Mouse (Mus musculus): Measurements from ENCODE around the gene Bgn.
A peak's percentile ranks its signal among the peaks of the same experiment; 100 is the strongest.

The Bgn gene

GRCm38 (mm10) chrX:73490186-73490585 is 6.8 kb downstream of the Bgn start:
- DNase-seq (ENCODE audit: low read depth, low spot score): no peak

GRCm38 (mm10) chrX:73490804-73491203 is 7.4 kb downstream of the Bgn start:
- no peak for DNase-seq (ENCODE audit: low read depth, low spot score)

GRCm38 (mm10) chrX:73493567-73493966 is 10.2 kb downstream of the Bgn start:
- DNase-seq (ENCODE audit: low read depth, low spot score): peak; percentile 57

GRCm38 (mm10) chrX:73496746-73497145 is 13.3 kb downstream of the Bgn start:
- DNase-seq (ENCODE audit: low read depth, low spot score): no peak

GRCm38 (mm10) chrX:73505130-73505735 is 21.8 kb downstream of the Bgn start:
- DNase-seq (ENCODE audit: low read depth, low spot score): no peak

GRCm38 (mm10) chrX:73506577-73506976 is 23.2 kb downstream of the Bgn start:
- no peak for DNase-seq (ENCODE audit: low read depth, low spot score)

- no peak for DNase-seq (ENCODE audit: low read depth, low spot score)
These were observed 25.8 kb downstream of the Bgn start for GRCm38 (mm10) chrX:73509209-73509608.

GRCm38 (mm10) chrX:73512904-73513303 is 29.5 kb downstream of the Bgn start:
- DNase-seq (ENCODE audit: low read depth, low spot score): no peak

- no peak for DNase-seq (ENCODE audit: low read depth, low spot score)
These were observed 33.2 kb downstream of the Bgn start for GRCm38 (mm10) chrX:73516556-73516955.

DNA sequence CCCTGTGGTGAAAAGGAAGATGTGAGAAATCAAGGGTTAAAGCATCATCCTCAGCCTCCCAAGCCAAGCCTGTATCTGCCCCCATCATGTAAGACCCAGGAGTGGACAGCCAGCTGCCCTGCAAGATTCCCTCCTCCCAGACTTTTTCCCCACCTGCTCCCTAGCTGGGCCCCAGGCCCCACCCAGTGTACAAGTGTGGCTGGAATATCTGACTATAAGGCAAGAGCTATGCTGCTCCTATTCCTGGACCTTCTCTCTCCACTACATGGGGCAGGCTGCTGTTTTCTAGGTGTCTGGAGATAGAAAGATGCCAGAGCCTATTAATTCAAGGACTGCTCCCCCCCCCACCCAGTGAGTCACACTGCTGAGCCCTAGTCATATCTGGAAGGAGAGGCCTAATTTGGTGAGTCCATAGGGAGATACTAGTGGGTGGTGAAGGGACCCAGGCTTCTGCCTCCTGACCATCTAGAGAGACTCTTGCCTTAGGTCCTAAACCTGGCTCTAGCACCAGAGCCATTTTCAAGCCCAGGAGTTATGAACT is 33.7 kb downstream of the Bgn start:
- DNase-seq (ENCODE audit: low read depth, low spot score): no peak

DNA sequence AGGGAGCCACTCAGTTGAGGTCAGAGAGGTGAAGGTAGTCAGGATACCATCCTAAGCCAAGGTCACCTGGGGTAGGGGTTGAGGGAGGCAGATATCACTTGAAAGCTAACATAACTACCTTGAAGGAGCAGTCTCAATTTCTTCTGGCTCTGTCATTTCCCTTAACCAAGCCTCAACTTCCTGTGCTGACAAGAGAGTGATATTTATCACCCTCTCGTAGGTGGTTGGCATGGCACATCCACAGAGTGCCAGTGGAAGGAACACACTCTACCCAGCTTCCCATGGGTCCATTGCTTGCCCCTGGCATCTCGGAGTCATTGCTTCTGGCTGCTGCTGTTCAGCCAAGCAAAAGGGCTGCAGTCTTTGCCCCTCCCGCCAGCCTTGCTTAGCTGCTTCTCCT is 37.3 kb downstream of the Bgn start:
- DNase-seq (ENCODE audit: low read depth, low spot score): no peak

DNA sequence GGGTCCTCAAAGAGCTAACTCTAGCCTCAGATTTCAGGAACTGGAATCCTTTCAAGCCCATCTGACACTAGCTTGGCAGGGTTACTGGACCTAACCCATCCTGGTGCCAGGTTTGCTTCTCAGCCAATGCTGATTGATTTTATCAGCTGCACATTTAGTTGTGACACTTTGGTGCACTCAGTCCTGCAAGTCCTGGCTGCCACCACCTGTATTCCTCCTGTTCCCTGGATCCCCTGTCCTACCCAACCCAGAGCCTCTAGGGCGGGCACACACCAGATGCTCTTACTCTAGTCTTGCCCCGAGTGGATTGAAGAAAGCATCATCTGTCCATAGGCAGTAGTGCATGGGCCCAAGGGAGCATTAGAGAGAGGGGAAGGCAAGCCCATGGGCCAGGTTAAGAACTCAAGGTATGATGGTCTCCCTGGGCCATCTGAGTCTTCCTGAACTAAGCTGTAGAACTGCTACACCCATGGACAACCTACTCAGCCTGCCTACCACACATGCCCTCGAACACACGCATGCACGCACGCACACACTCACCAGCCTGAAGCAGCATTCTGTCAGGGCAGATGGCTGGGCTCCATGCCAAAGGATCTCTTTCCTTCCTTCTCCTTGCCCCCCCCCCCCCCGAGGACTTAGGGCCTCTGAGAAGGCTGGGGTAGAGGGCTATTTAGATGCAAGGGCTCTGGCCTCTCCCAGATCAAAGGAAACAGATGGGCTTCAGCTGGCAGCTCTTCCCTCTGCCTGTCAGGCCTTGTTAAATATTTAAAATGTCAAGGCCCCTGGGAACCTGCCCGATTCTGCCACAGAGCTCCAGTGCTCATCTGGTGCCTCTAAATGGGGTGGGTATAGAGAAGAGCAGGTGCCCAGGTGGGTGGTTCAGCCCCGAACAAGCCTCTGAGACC is 41.2 kb downstream of the Bgn start:
- DNase-seq (ENCODE audit: low read depth, low spot score): no peak

DNA sequence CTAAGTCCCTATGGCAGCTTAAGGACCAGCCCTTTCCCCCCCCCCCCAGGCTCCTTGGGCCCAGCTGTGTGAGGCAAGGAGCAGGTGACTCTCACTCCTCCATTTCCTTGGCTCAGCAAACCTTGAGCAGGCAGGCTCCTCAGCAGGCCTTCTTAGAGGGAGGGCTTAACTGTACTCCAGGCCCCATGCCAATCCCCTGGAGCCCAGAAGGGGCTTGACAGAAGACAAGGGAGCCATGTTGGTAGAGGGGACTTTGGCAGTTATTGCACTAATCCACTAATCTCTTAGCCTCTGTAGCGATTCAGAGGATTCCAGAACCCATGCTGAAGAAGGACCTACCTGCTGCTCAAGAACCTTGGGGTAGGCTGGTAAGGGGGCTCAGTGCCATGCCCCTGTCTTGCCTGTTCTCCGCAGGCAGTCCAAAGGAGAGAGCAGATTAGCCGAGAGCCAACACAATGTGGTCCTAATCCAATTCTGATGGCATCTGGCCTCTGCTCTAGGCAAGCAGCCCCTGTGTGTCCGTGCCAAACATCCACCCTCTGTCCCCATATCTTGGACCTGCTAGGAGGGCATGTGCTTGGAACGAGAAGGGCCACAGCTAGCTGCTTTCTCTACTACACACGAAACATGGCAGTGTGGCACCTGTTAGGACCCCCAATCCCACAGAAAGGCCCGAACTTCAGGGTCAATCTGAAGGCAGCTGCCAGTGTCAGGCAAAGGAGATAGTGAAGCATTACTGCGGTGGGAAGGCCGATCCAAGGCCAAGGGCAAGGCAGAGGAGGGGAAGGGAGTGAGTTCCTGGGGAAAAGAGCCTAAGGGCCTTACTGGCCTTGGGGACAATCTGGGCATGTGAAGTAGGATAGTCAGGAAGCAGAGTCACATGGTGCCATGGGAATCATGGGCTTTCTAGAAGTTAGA is 42.1 kb downstream of the Bgn start:
- DNase-seq (ENCODE audit: low read depth, low spot score): no peak

DNA sequence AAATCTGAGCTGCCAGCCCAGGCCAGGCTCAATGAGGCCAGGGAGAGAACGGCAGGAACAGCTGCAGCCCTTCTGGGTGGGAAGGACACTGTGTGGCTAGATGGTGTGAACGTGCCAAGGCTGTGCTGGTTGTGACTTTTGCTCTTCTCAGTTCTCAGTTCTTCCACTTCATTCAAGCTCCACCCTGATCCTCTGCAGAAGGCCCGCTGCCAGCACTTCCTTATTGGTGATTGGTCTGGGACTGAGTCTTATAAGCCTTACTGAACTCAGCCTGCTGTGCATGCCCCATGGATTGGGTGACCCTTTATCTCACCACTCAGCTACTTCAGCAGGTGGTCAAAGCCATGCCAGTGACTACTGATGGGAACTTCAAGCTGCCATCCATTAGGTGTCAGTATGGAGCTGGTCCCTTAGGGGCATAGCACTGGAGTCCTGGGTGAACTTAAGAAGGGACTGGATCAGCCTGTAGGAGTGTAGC is 43.0 kb downstream of the Bgn start:
- peak; percentile 11 for DNase-seq (ENCODE audit: low read depth, low spot score)

DNA sequence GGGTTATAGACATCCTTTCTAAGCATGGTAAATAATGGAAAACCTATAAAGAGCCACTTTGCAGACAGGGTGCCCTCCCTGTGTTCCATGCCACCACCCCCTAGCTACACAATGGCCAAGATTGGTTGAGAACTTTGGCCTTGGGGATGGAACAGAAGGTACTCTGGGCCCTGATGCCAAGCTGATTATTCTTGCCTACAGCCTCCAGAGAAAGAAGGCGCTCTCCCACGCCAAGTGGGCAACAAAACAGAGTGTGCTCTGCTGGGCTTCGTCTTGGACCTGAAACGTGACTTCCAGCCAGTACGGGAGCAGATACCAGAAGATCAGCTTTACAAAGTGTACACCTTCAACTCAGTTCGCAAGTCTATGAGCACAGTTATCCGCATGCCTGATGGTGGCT is 54.5 kb downstream of the Bgn start:
- no peak for DNase-seq (ENCODE audit: low read depth, low spot score)

DNA sequence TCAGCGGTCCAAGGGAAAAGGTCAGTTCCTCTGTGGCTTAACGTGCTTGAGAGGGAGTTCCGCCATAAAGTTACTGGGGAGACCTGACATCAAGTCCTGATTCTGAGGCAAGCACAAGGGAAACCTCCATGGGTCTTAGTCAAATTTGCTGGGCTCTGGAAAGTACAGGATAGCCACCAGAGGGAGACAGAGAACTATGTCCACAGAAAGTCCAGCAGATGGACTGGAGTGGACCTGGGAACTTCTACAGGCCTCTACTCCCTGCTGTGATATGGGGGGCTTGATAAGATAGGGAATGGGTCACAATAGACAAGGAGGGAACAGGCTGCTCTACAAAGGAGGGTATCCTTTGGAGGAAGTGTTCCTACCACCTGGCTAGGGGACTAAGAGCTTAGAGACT is 59.9 kb downstream of the Bgn start:
- no peak for DNase-seq (ENCODE audit: low read depth, low spot score)
